Mouse (Mus musculus) hindbrain, embryonic 16.5 days (tissue): ENCODE results near the gene Ccdc34. TPM values are rescaled to one million over a fixed set of nuclear protein-coding genes. Genes with fewer than 3 reads are reported as not detected.
A peak's percentile ranks its signal among the peaks of the same experiment; 100 is the strongest.

Source experiments
- ATAC-seq: fragments of 200-750 bp; cut with Nextera tagmentation; 2 replicates; pipeline ENCODE4 v1.8.0; 2017; ENCODE audit warnings: moderate TSS enrichment, moderate library complexity
- H3K27ac ChIP-seq: fragments of 300-500 bp; sonication (generic); 2 replicates; pipeline ENCODE4 v1.5.1; 2014; ENCODE audit warnings: low read depth, mild to moderate bottlenecking, control low read depth, low read length, moderate library complexity
- H3K27me3 ChIP-seq: fragments of 300-500 bp; sonication (generic); replicated peaks from 2 replicates; pipeline ENCODE4 v1.6.1; 2014; ENCODE audit warnings: low read length; ENCODE audit not compliant: control insufficient read depth, insufficient read depth
- H3K36me3 ChIP-seq: fragments of 300-500 bp; sonication (generic); 2 replicates; pipeline ENCODE4 v1.6.1; 2014; ENCODE audit warnings: mild to moderate bottlenecking, low read length, moderate library complexity, mixed read lengths; ENCODE audit not compliant: control insufficient read depth, insufficient read depth
- H3K4me1 ChIP-seq: fragments of 300-500 bp; sonication (generic); 2 replicates; pipeline ENCODE4 v1.6.1; 2014; ENCODE audit warnings: low read depth, low read length; ENCODE audit not compliant: control insufficient read depth, insufficient read depth
- H3K4me2 ChIP-seq: fragments of 300-500 bp; sonication (generic); 2 replicates; pipeline ENCODE4 v1.6.1; 2014; ENCODE audit warnings: mild to moderate bottlenecking, low read length, control low read depth, moderate library complexity
- H3K4me3 ChIP-seq: fragments of 300-500 bp; sonication (generic); 2 replicates; pipeline ENCODE4 v1.5.1; 2014; ENCODE audit warnings: mild to moderate bottlenecking, low read length, control low read depth, moderate library complexity
- H3K9ac ChIP-seq: fragments of 300-500 bp; sonication (generic); 2 replicates; pipeline ENCODE4 v1.6.1; 2014; ENCODE audit warnings: low read depth, mild to moderate bottlenecking, control low read depth, low read length, moderate library complexity
- H3K9me3 ChIP-seq: fragments of 300-500 bp; sonication (generic); 2 replicates; pipeline ENCODE4 v1.6.1; 2014; ENCODE audit warnings: mild to moderate bottlenecking, low read length, moderate library complexity; ENCODE audit not compliant: control insufficient read depth
- WGBS: fragments of 180-500 bp; shearing (Covaris S2); extraction: QIAGEN DNeasy Blood & Tissue Kit; methylation state at CpG from one replicate; pipeline ENCODE4 v1.1.7; 2014; 5-methylcytosine and 5-hydroxymethylcytosine counted together
- polyA plus RNA-seq: library from polyadenylated mRNA; unstranded; fragments of >200 nt; fragmentation: Nextera tagmentation; extraction: Ambion mirVana; gene quantifications from 2 replicates; pipeline ENCODE4 v1.2.1, GENCODE M21; 2015

The Ccdc34 gene
- polyA plus RNA-seq, 1 experiment from 2014 or later = 27.7 TPM

- no peaks in the 10 kb centered on the region for H3K9me3 ChIP-seq
- no peaks in the 10 kb centered on the region for H3K36me3 ChIP-seq
- ATAC-seq = peak; percentile 65
- no peaks in the 10 kb centered on the region for H3K27me3 ChIP-seq
- H3K4me3 ChIP-seq = no peak overlapping the region
- no peak overlapping the region for H3K9ac ChIP-seq
- H3K27ac ChIP-seq = no peak overlapping the region
- peaks cover 17% of the 10 kb centered on the region for H3K4me1 ChIP-seq
- no peak overlapping the region for H3K4me2 ChIP-seq
- WGBS = 15% methylated on average over 7 of the region's 7 CpGs
Observed at GRCm38 (mm10) chr2:110177879-110178278, 160.3 kb downstream of the Ccdc34 start.

- peak overlapping the region; percentile 72 for H3K27ac ChIP-seq
- peak; percentile 77 for ATAC-seq
- H3K4me3 ChIP-seq = no peak overlapping the region
- H3K9ac ChIP-seq = no peak overlapping the region; the same call in 1 of the 2 replicates
- peaks cover 14% of the 10 kb centered on the region for H3K4me1 ChIP-seq
- H3K4me2 ChIP-seq = no peak overlapping the region
- H3K9me3 ChIP-seq = no peaks in the 10 kb centered on the region
- no peaks in the 10 kb centered on the region for H3K36me3 ChIP-seq
- WGBS = 25% methylated on average over 10 of the region's 10 CpGs
- no peaks in the 10 kb centered on the region for H3K27me3 ChIP-seq
Observed at GRCm38 (mm10) chr2:110179669-110180315, 162.2 kb downstream of the Ccdc34 start.

GRCm38 (mm10) chr2:110180316-110180670 lies 162.7 kb downstream of the Ccdc34 start:
- WGBS = 58% methylated on average over 7 of the region's 7 CpGs

GRCm38 (mm10) chr2:110181666-110182065 lies 164.0 kb downstream of the Ccdc34 start:
- 58% methylated on average over 6 of the region's 6 CpGs for WGBS

More at GRCm38 (mm10) chr2:110180316-110180670, 162.7 kb downstream of the Ccdc34 start:
- Histone ChIP-seq H3K27me3 (no peaks in the 10 kb centered on the region), H3K27ac (peak overlapping the region; percentile 72), H3K4me3 (no peak overlapping the region), H3K36me3 (no peaks in the 10 kb centered on the region), H3K9ac (no peak overlapping the region), H3K9me3 (no peaks in the 10 kb centered on the region), H3K4me2 (no peak overlapping the region), H3K4me1 (peaks cover 14% of the 10 kb centered on the region)
- peak; percentile 15; the same call in 1 of the 2 replicates for ATAC-seq

GRCm38 (mm10) chr2:110182248-110182647 lies 164.6 kb downstream of the Ccdc34 start:
- Histone ChIP-seq H3K4me3 (no peak overlapping the region), H3K27ac (no peak overlapping the region), H3K9me3 (no peaks in the 10 kb centered on the region), H3K4me1 (peaks cover 10% of the 10 kb centered on the region), H3K36me3 (no peaks in the 10 kb centered on the region), H3K4me2 (no peak overlapping the region), H3K27me3 (no peaks in the 10 kb centered on the region), H3K9ac (no peak overlapping the region)
- no peak; the same call in 1 of the 2 replicates for ATAC-seq
- WGBS = 50% methylated on average over 6 of the region's 6 CpGs

More at GRCm38 (mm10) chr2:110181666-110182065, 164.0 kb downstream of the Ccdc34 start:
- Histone ChIP-seq H3K4me3 (no peak overlapping the region), H3K4me1 (peaks cover 14% of the 10 kb centered on the region), H3K4me2 (no peak overlapping the region), H3K9ac (no peak overlapping the region), H3K27me3 (no peaks in the 10 kb centered on the region), H3K9me3 (no peaks in the 10 kb centered on the region), H3K36me3 (no peaks in the 10 kb centered on the region), H3K27ac (no peak overlapping the region)
- ATAC-seq = no peak

- Histone ChIP-seq H3K36me3 (no peaks in the 10 kb centered on the region), H3K4me3 (no peak overlapping the region), H3K9ac (no peak overlapping the region), H3K27me3 (no peaks in the 10 kb centered on the region), H3K9me3 (no peaks in the 10 kb centered on the region), H3K27ac (no peak overlapping the region), H3K4me1 (peaks cover 10% of the 10 kb centered on the region), H3K4me2 (no peak overlapping the region)
- 66% methylated on average over 4 of the region's 4 CpGs for WGBS
- no peak for ATAC-seq
Observed at GRCm38 (mm10) chr2:110182795-110183486, 165.3 kb downstream of the Ccdc34 start.

GRCm38 (mm10) chr2:110184071-110184470 lies 166.5 kb downstream of the Ccdc34 start:
- H3K27me3 ChIP-seq = no peaks in the 10 kb centered on the region
- no peak overlapping the region for H3K4me3 ChIP-seq
- no peaks in the 10 kb centered on the region for H3K9me3 ChIP-seq
- H3K9ac ChIP-seq = no peak overlapping the region
- peaks cover 10% of the 10 kb centered on the region for H3K4me1 ChIP-seq
- ATAC-seq = no peak
- H3K27ac ChIP-seq = no peak overlapping the region
- no peak overlapping the region for H3K4me2 ChIP-seq
- 92% methylated on average over 1 of the region's 1 CpGs for WGBS
- H3K36me3 ChIP-seq = no peaks in the 10 kb centered on the region

GRCm38 (mm10) chr2:110186427-110186980 lies 168.9 kb downstream of the Ccdc34 start:
- Histone ChIP-seq H3K27ac (no peak overlapping the region), H3K9me3 (no peaks in the 10 kb centered on the region), H3K4me3 (no peak overlapping the region), H3K27me3 (no peaks in the 10 kb centered on the region), H3K4me2 (no peak overlapping the region), H3K36me3 (no peaks in the 10 kb centered on the region), H3K4me1 (no peaks in the 10 kb centered on the region), H3K9ac (no peak overlapping the region)
- no peak for ATAC-seq
- WGBS = 58% methylated on average over 6 of the region's 6 CpGs

GRCm38 (mm10) chr2:110188696-110189397 lies 171.2 kb downstream of the Ccdc34 start:
- Histone ChIP-seq H3K4me3 (no peak overlapping the region), H3K4me1 (peaks cover 4% of the 10 kb centered on the region; the same call in 1 of the 2 replicates), H3K9ac (no peak overlapping the region), H3K27ac (no peak overlapping the region), H3K4me2 (no peak overlapping the region), H3K27me3 (no peaks in the 10 kb centered on the region), H3K9me3 (no peaks in the 10 kb centered on the region), H3K36me3 (no peaks in the 10 kb centered on the region)
- ATAC-seq = no peak
- WGBS = 94% methylated on average over 4 of the region's 4 CpGs
